10 mouse cellular contexts compared by ENCODE assay signal in genomic region chr4:116358099-116358498, GRCm38 (mm10).
DNase-seq lines count a peak whose midpoint lies in the region; ATAC-seq and TF ChIP-seq lines count a peak whose summit lies in the region.
"Had no signal": no experiment of that assay in that cellular context is flagged by ENCODE, and none has a peak within 500 bp of the region (broad histone marks: within the 10 kb centered on the region; RNA-seq: fewer than 3 reads in every experiment).

No protein-coding gene starts in this region.

- DNase-seq in cerebellum, adult 9-10 months = peak; percentile 11
- DNase-seq in cerebellum, adult 9-11 months = no peak
- peak in 1 of 2 experiments; percentile 13 for DNase-seq in spleen, adult 2 months (ENCODE audit: low read depth in 1 of 2, low spot score in 2 of 2)
- DNase-seq in spleen, postnatal 4 days (ENCODE audit: low spot score in 2 of 2) = no peak
- peak; percentile 52 for DNase-seq in induced T-regulatory cell, adult 2 months (ENCODE audit: low read depth)
- DNase-seq in frontal cortex, postnatal 36 days (ENCODE audit: low spot score in 2 of 2) = no peak
- no peak for DNase-seq in embryo, embryonic 10 days (ENCODE audit: low spot score)
- no peak for DNase-seq in hindbrain, postnatal 0 days (ENCODE audit: low spot score)

- no peaks in the 10 kb centered on the region for H3K27me3 ChIP-seq in spleen, adult 2 months (ENCODE audit: control insufficient read depth, insufficient read depth, low read length)
- H3K27me3 ChIP-seq in hindbrain, postnatal 0 days (ENCODE audit: insufficient read depth, low read length) = no peaks in the 10 kb centered on the region
- H3K27me3 ChIP-seq: hindbrain, embryonic 13.5 days; neural tube, embryonic 13.5 days had no signal

- no peak overlapping the region for H3K9ac ChIP-seq in hindbrain, postnatal 0 days (replicated peaks; ENCODE audit: low read length)
- H3K9ac ChIP-seq: hindbrain, embryonic 13.5 days; neural tube, embryonic 13.5 days had no signal

- no peaks in the 10 kb centered on the region for H3K36me3 ChIP-seq in spleen, adult 2 months (ENCODE audit: control insufficient read depth, insufficient read depth, low read length)
- no peaks in the 10 kb centered on the region for H3K36me3 ChIP-seq in hindbrain, postnatal 0 days (ENCODE audit: insufficient read depth, low read length)
- H3K36me3 ChIP-seq: neural tube, embryonic 13.5 days had no signal

- no peaks in the 10 kb centered on the region for H3K9me3 ChIP-seq in hindbrain, postnatal 0 days (ENCODE audit: low read length)
- H3K9me3 ChIP-seq: hindbrain, embryonic 13.5 days; neural tube, embryonic 13.5 days had no signal

- no peak overlapping the region for H3K27ac ChIP-seq in spleen, adult 2 months (ENCODE audit: insufficient read depth, low read length)
- no peak overlapping the region for H3K27ac ChIP-seq in hindbrain, postnatal 0 days
- H3K27ac ChIP-seq: hindbrain, embryonic 13.5 days; neural tube, embryonic 13.5 days had no signal

- ATAC-seq in hindbrain, postnatal 0 days = no peak

- H3K4me3 ChIP-seq in spleen, adult 2 months (ENCODE audit: extremely low read depth, insufficient read depth, insufficient read length) = no peak overlapping the region
- H3K4me3 ChIP-seq in hindbrain, postnatal 0 days (ENCODE audit: low read length) = no peak overlapping the region
- H3K4me3 ChIP-seq: hindbrain, embryonic 13.5 days; neural tube, embryonic 13.5 days had no signal

- no peaks in the 10 kb centered on the region for H3K4me1 ChIP-seq in spleen, adult 2 months (ENCODE audit: control insufficient read depth, insufficient read depth, insufficient read length)
- H3K4me1 ChIP-seq in hindbrain, postnatal 0 days (ENCODE audit: insufficient read depth, low read length) = no peaks in the 10 kb centered on the region
- H3K4me1 ChIP-seq: hindbrain, embryonic 13.5 days; neural tube, embryonic 13.5 days had no signal

- 94% methylated on average over 1 of the region's 1 CpGs for WGBS in spleen, adult 2 months
- 90% methylated on average over 1 of the region's 1 CpGs for WGBS in hindbrain, postnatal 0 days

- TF ChIP-seq CTCF in spleen, adult 2 months (IDR thresholded peaks at IDR 0.05; ENCODE audit: extremely low read depth, insufficient read depth, insufficient read length, insufficient replicate concordance) = peak; percentile 34; the same call in 1 of the 2 replicates
- TF ChIP-seq CTCF in hindbrain, postnatal 0 days (IDR thresholded peaks at IDR 0.05; ENCODE audit: low read depth) = no peak

- TF ChIP-seq POLR2A in spleen, adult 2 months (IDR thresholded peaks at IDR 0.05; ENCODE audit: low read depth, low read length) = no peak

- no peak overlapping the region for H3K4me2 ChIP-seq in hindbrain, postnatal 0 days (ENCODE audit: low read depth, low read length)
- H3K4me2 ChIP-seq: hindbrain, embryonic 13.5 days; neural tube, embryonic 13.5 days had no signal

Comparison
In these comparisons a context has a peak if more than half of its experiments do, and no peak if none do; other contexts are left out.
1. DNase-seq: peak in cerebellum, adult 9-10 months (single experiment) and induced T-regulatory cell, adult 2 months (single experiment); none in cerebellum, adult 9-11 months (single experiment), spleen, postnatal 4 days (0 of 2), frontal cortex, postnatal 36 days (0 of 2), embryo, embryonic 10 days (single experiment) and hindbrain, postnatal 0 days (single experiment).